Mouse (Mus musculus): ENCODE measurements at regions not wholly inside any gene's neighbourhood (a gene's known extent, or its start where the extent isn't known, plus 50 kb on each side); places are given as distances from the start of the nearest gene placed in this dataset.

- Histone ChIP-seq H3K79me2 (ENCODE audit: control insufficient read depth, insufficient read depth, low read length, poor library complexity) (no peaks in the 10 kb centered on the region), H3K9ac (ENCODE audit: control insufficient read depth, low read depth, low read length, poor library complexity, severe bottlenecking) (no peak overlapping the region), H3K36me3 (ENCODE audit: control insufficient read depth in 1 of 2, insufficient read depth in 2 of 2, low read length in 2 of 2) (no peaks in the 10 kb centered on the region; a peak in 1 of 4 replicates), H3K4me1 (ENCODE audit: control insufficient read depth in 1 of 2, insufficient read depth in 2 of 2, low read length in 2 of 2) (0 out of 4 replicates have a peak, but pooled peaks cover 0 to 4% of the 10 kb centered on the region in 2 experiments), H3K4me3 (ENCODE audit: control insufficient read depth in 1 of 2, insufficient read depth in 1 of 2, low read depth in 2 of 2, low read length in 2 of 2) (no peak overlapping the region), H3K9me3 (replicated peaks; ENCODE audit: insufficient read depth, low read length) (no peaks in the 10 kb centered on the region), H3K27me3 (ENCODE audit: control insufficient read depth in 1 of 2, insufficient read depth in 2 of 2, low read length in 2 of 2) (no peaks in the 10 kb centered on the region), H3K27ac (ENCODE audit: control insufficient read depth, low read depth, low read length) (no peak overlapping the region)
- TF ChIP-seq JUND (IDR thresholded peaks at IDR 0.05; ENCODE audit: low read depth, low read length) (no peak), RAD21 (IDR thresholded peaks at IDR 0.05; ENCODE audit: low read depth, low read length) (no peak), USF1 (IDR thresholded peaks at IDR 0.05; ENCODE audit: low read depth, low read length) (no peak), ZMIZ1 (IDR thresholded peaks at IDR 0.05; ENCODE audit: low read depth, low read length) (no peak), E2F4 (IDR thresholded peaks at IDR 0.05; ENCODE audit: borderline replicate concordance, low read depth, low read length) (no peak), RCOR1 (IDR thresholded peaks at IDR 0.05; ENCODE audit: low read depth, low read length) (no peak), GABPA (IDR thresholded peaks at IDR 0.05; ENCODE audit: low read depth, low read length) (no peak), NRF1 (IDR thresholded peaks at IDR 0.05; ENCODE audit: insufficient read depth, low read depth, low read length, poor library complexity, severe bottlenecking) (no peak), ZKSCAN1 (IDR thresholded peaks at IDR 0.05; ENCODE audit: low read depth, low read length) (no peak), MYC (IDR thresholded peaks at IDR 0.05; ENCODE audit: low read depth, low read length) (no peak), CTCF (IDR thresholded peaks at IDR 0.05 in 2 of 3, conservative IDR thresholded peaks at IDR 0.05 in 1 of 3; ENCODE audit: control insufficient read depth in 1 of 3, insufficient read depth in 1 of 3, low read depth in 2 of 3, low read length in 3 of 3, poor library complexity in 1 of 3, severe bottlenecking in 1 of 3) (no peak), USF2 (IDR thresholded peaks at IDR 0.05; ENCODE audit: borderline replicate concordance in 1 of 2, insufficient read depth in 1 of 2, low read depth in 1 of 2, low read length in 2 of 2) (no peak), ELF1 (IDR thresholded peaks at IDR 0.05; ENCODE audit: low read depth, low read length) (no peak), TCF12 (IDR thresholded peaks at IDR 0.05; ENCODE audit: low read depth, low read length) (no peak), ZC3H11A (IDR thresholded peaks at IDR 0.05; ENCODE audit: low read depth, low read length) (no peak)
- no peak for DNase-seq (ENCODE audit: low read depth, low spot score)
Observed at GRCm38 (mm10) chr12:42070401-42070800, 584.2 kb upstream of the Lrrn3 start.

- Histone ChIP-seq H3K27me3 (ENCODE audit: control insufficient read depth in 1 of 2, insufficient read depth in 2 of 2, low read length in 2 of 2) (no peaks in the 10 kb centered on the region), H3K79me2 (ENCODE audit: control insufficient read depth, insufficient read depth, low read length, poor library complexity) (no peaks in the 10 kb centered on the region), H3K9ac (ENCODE audit: control insufficient read depth, low read depth, low read length, poor library complexity, severe bottlenecking) (no peak overlapping the region), H3K36me3 (ENCODE audit: control insufficient read depth in 1 of 2, insufficient read depth in 2 of 2, low read length in 2 of 2) (no peaks in the 10 kb centered on the region), H3K9me3 (replicated peaks; ENCODE audit: insufficient read depth, low read length) (no peaks in the 10 kb centered on the region), H3K4me3 (ENCODE audit: control insufficient read depth in 1 of 2, insufficient read depth in 1 of 2, low read depth in 2 of 2, low read length in 2 of 2) (no peak overlapping the region), H3K27ac (ENCODE audit: control insufficient read depth, low read depth, low read length) (no peak overlapping the region), H3K4me1 (ENCODE audit: control insufficient read depth in 1 of 2, insufficient read depth in 2 of 2, low read length in 2 of 2) (no peaks in the 10 kb centered on the region)
- TF ChIP-seq GATA1 (IDR thresholded peaks at IDR 0.05; ENCODE audit: low read depth, low read length) = no peak
- TF ChIP-seq ETS1 (IDR thresholded peaks at IDR 0.05; ENCODE audit: low read depth, low read length) = no peak
- DNase-seq (ENCODE audit: low read depth, low spot score) = no peak
Observed at GRCm38 (mm10) chr12:42063745-42064144, 577.5 kb upstream of the Lrrn3 start.
